Mouse (Mus musculus) embryonic facial prominence, embryonic 12.5 days (tissue): ENCODE data around the gene Dpm2. TPM values are rescaled to one million over a fixed set of nuclear protein-coding genes. Genes with fewer than 3 reads are reported as not detected.

Experiments used
- ATAC-seq: fragments of 200-750 bp; cut with Nextera tagmentation; 2 replicates; pipeline ENCODE4 v1.8.0; 2017; ENCODE audit not compliant: insufficient number of reproducible peaks, insufficient read depth, low FRiP score, low TSS enrichment
- H3K27ac ChIP-seq: fragments of 300-500 bp; sonication (generic); 2 replicates; pipeline ENCODE4 v1.5.1; 2016; ENCODE audit warnings: mild to moderate bottlenecking
- H3K27me3 ChIP-seq: fragments of 300-500 bp; sonication (generic); 2 replicates; pipeline ENCODE4 v1.6.1; 2016; ENCODE audit warnings: mild to moderate bottlenecking, moderate library complexity
- H3K36me3 ChIP-seq: fragments of 300-500 bp; sonication (generic); 2 replicates; pipeline ENCODE4 v1.6.1; 2016; ENCODE audit warnings: mild to moderate bottlenecking
- H3K4me1 ChIP-seq: fragments of 300-500 bp; sonication (generic); 2 replicates; pipeline ENCODE4 v1.6.1; 2016
- H3K4me2 ChIP-seq: fragments of 300-500 bp; sonication (generic); replicated peaks from 2 replicates; pipeline ENCODE4 v1.6.1; 2016; ENCODE audit warnings: mild to moderate bottlenecking, moderate library complexity
- H3K4me3 ChIP-seq: fragments of 300-500 bp; sonication (generic); 2 replicates; pipeline ENCODE4 v1.5.1; 2016; ENCODE audit warnings: mild to moderate bottlenecking
- H3K9ac ChIP-seq: fragments of 300-500 bp; sonication (generic); 2 replicates; pipeline ENCODE4 v1.6.1; 2016; ENCODE audit warnings: mild to moderate bottlenecking, moderate library complexity
- H3K9me3 ChIP-seq: fragments of 300-500 bp; sonication (generic); 2 replicates; pipeline ENCODE4 v1.6.1; 2016; ENCODE audit warnings: mild to moderate bottlenecking, moderate library complexity
- WGBS: fragments of 180-500 bp; shearing (Covaris S2); methylation state at CpG from one replicate; pipeline ENCODE4 v1.1.7; 2016; 5-methylcytosine and 5-hydroxymethylcytosine counted together
- polyA plus RNA-seq: library from polyadenylated mRNA; unstranded; fragments of >200 nt; fragmentation: Nextera tagmentation; extraction: Ambion mirVana; gene quantifications from 2 replicates; pipeline ENCODE4 v1.2.1, GENCODE M21; 2016

Dpm2 gene
- polyA plus RNA-seq, 1 experiment from 2014 or later, result 113 TPM

GRCm38 (mm10) chr2:32549171-32549570, 21.5 kb upstream of the Dpm2 start:
- H3K4me3 ChIP-seq, result no peak overlapping the region
- H3K27me3 ChIP-seq, result no peaks in the 10 kb centered on the region
- H3K9me3 ChIP-seq, result no peaks in the 10 kb centered on the region
- no peak overlapping the region for H3K4me2 ChIP-seq
- H3K9ac ChIP-seq, result no peak overlapping the region
- WGBS, result 56% methylated on average over 9 of the region's 9 CpGs
- H3K4me1 ChIP-seq, result peaks cover 27% of the 10 kb centered on the region
- H3K36me3 ChIP-seq, result 0 out of 2 replicates have a peak, but pooled peaks cover 6% of the 10 kb centered on the region
- H3K27ac ChIP-seq, result peak overlapping the region; percentile 74
- ATAC-seq, result no peak

- no peak overlapping the region for H3K4me2 ChIP-seq
- peak; percentile 36; the same call in 1 of the 2 replicates for ATAC-seq
Observed at GRCm38 (mm10) chr2:32549764-32550163, 20.9 kb upstream of the Dpm2 start.

GRCm38 (mm10) chr2:32551236-32551635, 19.4 kb upstream of the Dpm2 start:
- 72% methylated on average over 5 of the region's 5 CpGs for WGBS
- H3K4me3 ChIP-seq, result no peak overlapping the region
- H3K36me3 ChIP-seq, result no peaks in the 10 kb centered on the region
- no peak overlapping the region for H3K27ac ChIP-seq
- no peak overlapping the region for H3K9ac ChIP-seq
- H3K27me3 ChIP-seq, result no peaks in the 10 kb centered on the region
- H3K4me2 ChIP-seq, result no peak overlapping the region
- no peak for ATAC-seq
- no peaks in the 10 kb centered on the region for H3K9me3 ChIP-seq
- peaks cover 40% of the 10 kb centered on the region for H3K4me1 ChIP-seq

More at GRCm38 (mm10) chr2:32549764-32550163, 20.9 kb upstream of the Dpm2 start:
- Histone ChIP-seq H3K9ac (no peak overlapping the region), H3K27me3 (no peaks in the 10 kb centered on the region), H3K36me3 (0 out of 2 replicates have a peak, but pooled peaks cover 6% of the 10 kb centered on the region), H3K4me3 (no peak overlapping the region), H3K9me3 (no peaks in the 10 kb centered on the region), H3K4me1 (peaks cover 27% of the 10 kb centered on the region), H3K27ac (peak overlapping the region; percentile 74)
- WGBS, result 20% methylated on average over 6 of the region's 6 CpGs

DNA sequence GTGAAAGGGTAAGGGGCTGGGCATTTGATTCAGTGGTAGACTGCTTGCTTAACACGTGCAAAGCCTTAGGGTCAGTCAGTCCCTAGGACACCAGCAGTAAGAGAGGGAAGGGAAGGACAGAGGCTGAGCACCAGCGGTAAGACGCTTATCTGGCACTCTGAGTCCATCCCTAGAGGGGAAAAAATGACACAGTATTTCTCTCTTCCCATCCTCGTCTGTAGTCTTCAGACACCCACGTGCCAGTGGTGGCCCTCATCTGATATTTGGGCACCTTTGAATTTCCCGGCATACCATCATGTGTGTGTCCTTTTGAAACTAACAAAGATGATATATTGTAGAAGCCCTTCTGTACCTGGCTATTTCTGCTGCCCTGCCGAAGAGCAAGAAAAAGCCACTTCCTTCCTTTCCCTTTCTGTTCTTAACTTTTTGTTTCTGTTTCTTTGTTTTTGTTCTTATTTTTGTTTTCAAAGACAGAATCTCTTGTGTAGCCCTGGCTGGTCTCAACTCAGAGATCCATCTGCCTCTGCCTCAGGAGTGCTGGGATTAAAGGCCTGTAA, 17.0 kb upstream of the Dpm2 start:
- H3K27ac ChIP-seq, result no peak overlapping the region
- ATAC-seq, result no peak
- H3K9ac ChIP-seq, result no peak overlapping the region
- no peaks in the 10 kb centered on the region for H3K27me3 ChIP-seq
- H3K4me1 ChIP-seq, result peaks cover 46% of the 10 kb centered on the region
- WGBS, result 82% methylated on average over 7 of the region's 7 CpGs
- 0 out of 2 replicates have a peak, but pooled peaks cover 9% of the 10 kb centered on the region for H3K36me3 ChIP-seq
- no peak overlapping the region for H3K4me2 ChIP-seq
- no peak overlapping the region for H3K4me3 ChIP-seq
- no peaks in the 10 kb centered on the region for H3K9me3 ChIP-seq

DNA sequence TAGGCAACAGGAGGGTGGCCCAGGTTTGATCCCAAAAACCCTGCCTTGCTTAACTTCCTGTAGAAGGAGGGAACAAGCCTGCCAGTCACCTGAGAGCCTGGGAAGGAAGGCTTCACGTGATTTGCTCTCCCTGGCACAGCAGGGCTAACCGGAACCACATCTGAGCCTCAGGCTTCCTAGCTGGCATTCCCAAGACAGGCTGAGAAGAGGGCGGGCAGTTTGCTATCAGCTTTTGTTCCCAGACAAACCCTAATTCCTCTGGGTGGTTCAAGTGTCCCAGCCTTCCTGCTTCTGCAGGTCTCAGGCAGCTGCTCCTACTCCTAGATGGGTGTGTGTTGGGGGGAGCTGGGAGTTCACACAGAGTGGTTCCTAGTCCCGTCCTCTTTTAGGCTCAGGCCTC, 15.2 kb upstream of the Dpm2 start:
- ATAC-seq, result no peak
- Histone ChIP-seq H3K4me1 (peaks cover 33% of the 10 kb centered on the region), H3K4me2 (no peak overlapping the region), H3K9ac (peak overlapping the region; percentile 24; the same call in 1 of the 2 replicates), H3K27ac (peak overlapping the region; percentile 50; the same call in 1 of the 2 replicates), H3K36me3 (peaks cover 27% of the 10 kb centered on the region), H3K4me3 (no peak overlapping the region), H3K27me3 (no peaks in the 10 kb centered on the region), H3K9me3 (no peaks in the 10 kb centered on the region)
- 32% methylated on average over 4 of the region's 4 CpGs for WGBS

- Histone ChIP-seq H3K9me3 (no peaks in the 10 kb centered on the region), H3K36me3 (peaks cover 33% of the 10 kb centered on the region), H3K4me3 (no peak overlapping the region), H3K27me3 (no peaks in the 10 kb centered on the region), H3K4me2 (no peak overlapping the region), H3K27ac (peak overlapping the region; percentile 50; the same call in 1 of the 2 replicates), H3K9ac (peak overlapping the region; percentile 24; the same call in 1 of the 2 replicates), H3K4me1 (peaks cover 28% of the 10 kb centered on the region)
- ATAC-seq, result no peak
- WGBS, result 75% methylated on average over 7 of the region's 7 CpGs
Observed at GRCm38 (mm10) chr2:32556019-32556418, 14.6 kb upstream of the Dpm2 start.

DNA sequence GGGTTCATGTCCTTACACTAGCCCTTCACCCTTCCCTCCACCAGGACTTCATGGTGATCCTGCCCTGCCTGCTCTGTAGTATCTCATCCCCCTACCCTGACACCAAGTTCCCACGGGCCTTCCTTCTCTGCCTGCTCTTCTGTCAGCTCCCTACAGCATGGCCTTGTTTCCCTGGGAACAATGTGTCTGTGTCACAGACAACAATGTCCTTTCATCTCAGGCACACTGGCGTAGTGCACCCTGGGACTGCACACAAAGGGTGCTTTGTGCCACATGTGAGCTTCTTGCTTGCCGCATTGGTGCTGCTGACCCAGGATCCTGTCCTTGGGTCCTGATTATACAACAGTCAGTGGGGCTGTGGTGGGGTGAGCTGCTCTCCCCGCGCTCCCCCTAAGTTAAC, 11.1 kb upstream of the Dpm2 start:
- peaks cover 61% of the 10 kb centered on the region for H3K36me3 ChIP-seq
- ATAC-seq, result peak; percentile 58
- WGBS, result 38% methylated on average over 5 of the region's 5 CpGs

DNA sequence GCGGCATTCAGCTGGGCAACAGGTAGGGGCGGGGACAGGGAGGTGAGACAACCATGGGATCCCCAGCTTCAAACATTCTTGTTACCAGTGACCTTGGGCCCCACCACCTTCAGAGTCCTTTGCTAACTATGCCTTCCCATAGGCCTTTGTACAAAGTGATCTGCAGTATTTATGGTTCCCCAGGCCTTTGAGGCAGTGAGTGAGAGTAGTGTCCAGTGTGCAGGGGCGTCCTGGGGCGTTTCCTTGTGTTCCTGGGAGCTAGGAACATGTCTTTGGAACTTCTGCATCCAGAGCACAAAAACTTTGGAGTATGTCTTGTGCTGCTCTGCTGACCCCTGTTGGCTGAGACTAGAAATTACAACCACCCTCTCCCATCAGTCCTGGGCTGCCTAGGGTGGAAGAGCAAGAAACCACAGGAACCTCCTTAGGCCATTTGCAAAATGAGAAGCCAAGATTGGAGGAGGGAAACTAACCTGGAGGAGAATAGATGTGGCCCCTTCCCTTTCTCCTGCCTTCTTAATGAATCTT, 4.1 kb upstream of the Dpm2 start:
- WGBS, result 47% methylated on average over 4 of the region's 4 CpGs
- Histone ChIP-seq H3K9me3 (no peaks in the 10 kb centered on the region), H3K4me1 (peaks cover 4% of the 10 kb centered on the region), H3K4me3 (no peak overlapping the region), H3K9ac (no peak overlapping the region), H3K27ac (no peak overlapping the region), H3K4me2 (no peak overlapping the region), H3K36me3 (peaks cover 70% of the 10 kb centered on the region), H3K27me3 (no peaks in the 10 kb centered on the region)
- ATAC-seq, result no peak

More for the DNA sequence above, 11.1 kb upstream of the Dpm2 start:
- no peak overlapping the region for H3K4me3 ChIP-seq
- peak overlapping the region; percentile 41; the same call in 1 of the 2 replicates for H3K27ac ChIP-seq
- H3K4me2 ChIP-seq, result no peak overlapping the region
- no peak overlapping the region for H3K9ac ChIP-seq
- H3K27me3 ChIP-seq, result no peaks in the 10 kb centered on the region
- no peaks in the 10 kb centered on the region for H3K9me3 ChIP-seq
- peaks cover 28% of the 10 kb centered on the region for H3K4me1 ChIP-seq

DNA sequence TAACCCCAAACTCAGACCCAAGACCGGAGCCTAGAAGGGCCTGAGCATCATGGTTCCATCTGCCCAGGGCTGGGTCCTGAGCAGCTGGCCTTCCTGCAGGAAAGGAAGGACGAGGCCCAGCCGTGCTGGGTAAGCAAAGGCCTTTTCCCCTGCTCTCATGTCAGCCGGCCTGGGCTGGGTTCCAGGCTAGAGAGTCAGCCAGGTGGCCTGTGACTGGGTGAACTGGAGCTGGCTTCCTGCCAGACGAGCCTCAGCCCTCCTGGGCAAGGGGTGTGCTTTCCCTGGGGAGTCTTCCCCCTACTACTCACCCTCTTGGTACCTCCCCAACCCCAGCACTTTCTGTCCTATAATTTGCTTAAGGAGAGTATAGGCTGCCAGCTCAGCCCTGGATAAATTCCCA, 2.5 kb upstream of the Dpm2 start:
- 80% methylated on average over 5 of the region's 5 CpGs for WGBS
- no peaks in the 10 kb centered on the region for H3K27me3 ChIP-seq
- no peak for ATAC-seq
- no peak overlapping the region for H3K9ac ChIP-seq
- H3K4me3 ChIP-seq, result no peak overlapping the region
- no peaks in the 10 kb centered on the region for H3K9me3 ChIP-seq
- H3K4me1 ChIP-seq, result peaks cover 9% of the 10 kb centered on the region
- H3K27ac ChIP-seq, result no peak overlapping the region
- no peak overlapping the region for H3K4me2 ChIP-seq
- H3K36me3 ChIP-seq, result peaks cover 62% of the 10 kb centered on the region

DNA sequence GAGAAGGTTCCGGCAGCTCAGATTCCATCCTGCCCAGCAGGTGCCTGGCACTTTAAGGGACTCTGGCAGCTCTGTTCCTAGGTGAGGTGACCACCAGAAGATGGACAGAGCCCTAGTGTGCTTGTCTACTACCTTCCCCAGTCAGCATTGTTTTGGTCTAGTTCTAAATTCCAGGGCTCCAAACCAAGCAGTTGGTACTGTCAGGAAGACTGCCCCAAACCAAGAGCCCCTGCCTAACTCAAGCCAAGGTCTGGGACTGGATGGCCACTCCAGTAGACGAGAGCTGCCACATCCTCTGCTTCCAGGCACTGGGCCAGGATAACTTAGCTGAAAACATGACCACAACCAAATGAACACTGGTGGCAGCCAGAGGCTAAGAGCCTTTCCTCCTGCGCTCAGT, 1.7 kb upstream of the Dpm2 start:
- Histone ChIP-seq H3K9ac (no peak overlapping the region), H3K27me3 (no peaks in the 10 kb centered on the region), H3K4me1 (peaks cover 9% of the 10 kb centered on the region), H3K4me3 (no peak overlapping the region), H3K36me3 (peaks cover 56% of the 10 kb centered on the region), H3K4me2 (no peak overlapping the region), H3K9me3 (no peaks in the 10 kb centered on the region), H3K27ac (no peak overlapping the region)
- ATAC-seq, result no peak
- 96% methylated on average over 3 of the region's 3 CpGs for WGBS

DNA sequence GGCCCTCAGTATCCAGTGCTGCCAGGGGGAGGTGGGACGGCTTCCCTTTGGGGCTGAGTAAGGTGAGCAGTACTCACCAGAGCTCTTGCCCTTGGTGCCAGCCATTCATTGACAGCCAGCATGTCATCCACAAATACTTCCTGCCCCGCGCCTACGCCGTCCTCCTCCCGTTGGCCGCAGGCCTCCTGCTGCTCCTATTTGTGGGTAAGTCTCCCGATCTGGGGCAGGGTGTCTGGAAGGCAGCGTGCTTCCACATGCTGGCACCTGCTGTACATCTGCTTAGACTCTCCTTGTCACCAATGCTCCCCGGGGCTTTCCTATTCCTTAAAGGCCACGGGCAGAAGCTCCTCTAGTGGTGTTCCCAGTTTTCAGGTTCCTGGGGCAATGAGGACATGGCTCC, 1.5 kb downstream of the Dpm2 start:
- Histone ChIP-seq H3K4me3 (no peak overlapping the region; the same call in 1 of the 2 replicates), H3K27ac (no peak overlapping the region), H3K36me3 (peaks cover 24% of the 10 kb centered on the region), H3K4me1 (peaks cover 13% of the 10 kb centered on the region), H3K27me3 (peaks cover 5% of the 10 kb centered on the region; the same call in 1 of the 2 replicates), H3K4me2 (no peak overlapping the region), H3K9me3 (no peaks in the 10 kb centered on the region), H3K9ac (no peak overlapping the region)
- ATAC-seq, result no peak
- WGBS, result 91% methylated on average over 11 of the region's 11 CpGs

GRCm38 (mm10) chr2:32574497-32574896, 3.8 kb downstream of the Dpm2 start, which contains the start of gene Pip5kl1:
Gene Pip5kl1, plus strand, starts transcription at chr2:32574797.
- Histone ChIP-seq H3K4me2 (peak within 1 kb of the TSS; percentile 100), H3K4me1 (peaks cover 16% of the 10 kb centered on the region), H3K27ac (no peak within 1 kb of the TSS), H3K9me3 (no peaks in the 10 kb centered on the region), H3K36me3 (0 out of 2 replicates have a peak, but pooled peaks cover 5% of the 10 kb centered on the region), H3K4me3 (peak within 1 kb of the TSS; percentile 56), H3K27me3 (peaks cover 23% of the 10 kb centered on the region), H3K9ac (peak within 1 kb of the TSS; percentile 61)
- no peak for ATAC-seq
- WGBS, result 84% methylated on average over 6 of the region's 6 CpGs
